Mouse (Mus musculus): Measurements from ENCODE around the gene B9d1. TPM values are rescaled to one million over a fixed set of nuclear protein-coding genes. Genes with fewer than 3 reads are reported as not detected.

B9d1 gene
- 10 to 100 TPM; 14.3 to 17.0 TPM for total RNA-seq (2021)
- long read RNA-seq, experiment 1, transcript B9d1-201 (7 exons, 817 nt): major isoform, 15 of 16 reads
- long read RNA-seq, experiment 1, partial matches to known transcripts: 0 of 16 reads
- long read RNA-seq, experiment 1, other reads (novel, unspliced or antisense): 0 of 16 reads
- long read RNA-seq, experiment 2, partial matches to known transcripts: 0 of 6 reads
- long read RNA-seq, experiment 2, other reads (novel, unspliced or antisense): 2 of 6 reads

- DNase-seq: peak; percentile 94
Observed at GRCm38 (mm10) chr11:61504713-61505257, at the start of gene B9d1. TSS of gene B9d1 (plus strand) at chr11:61505144.

- DNase-seq: no peak
Observed at GRCm38 (mm10) chr11:61464071-61464470, 40.9 kb upstream of the B9d1 start.

- no peak for DNase-seq
Observed at GRCm38 (mm10) chr11:61465422-61465821, 39.5 kb upstream of the B9d1 start.

- DNase-seq: no peak
Observed at GRCm38 (mm10) chr11:61468534-61468933, 36.4 kb upstream of the B9d1 start.

GRCm38 (mm10) chr11:61469317-61469917, 35.5 kb upstream of the B9d1 start:
- no peak for DNase-seq

GRCm38 (mm10) chr11:61470880-61471279, 34.1 kb upstream of the B9d1 start:
- DNase-seq: no peak

GRCm38 (mm10) chr11:61473630-61474029, 31.3 kb upstream of the B9d1 start:
- no peak for DNase-seq

- no peak for DNase-seq
Observed at GRCm38 (mm10) chr11:61476786-61477382, 28.1 kb upstream of the B9d1 start.

- no peak for DNase-seq
Observed at GRCm38 (mm10) chr11:61477566-61478508, 27.1 kb upstream of the B9d1 start.

GRCm38 (mm10) chr11:61478788-61479187, 26.2 kb upstream of the B9d1 start:
- DNase-seq: no peak

GRCm38 (mm10) chr11:61481239-61482090, 23.5 kb upstream of the B9d1 start:
- no peak for DNase-seq

GRCm38 (mm10) chr11:61483226-61483845, 21.6 kb upstream of the B9d1 start:
- DNase-seq: no peak

GRCm38 (mm10) chr11:61484256-61484612, 20.7 kb upstream of the B9d1 start:
- DNase-seq: no peak

- DNase-seq: no peak
Observed at GRCm38 (mm10) chr11:61484613-61485540, 20.1 kb upstream of the B9d1 start, which contains the start of gene Mfap4. TSS of gene Mfap4 (plus strand) at chr11:61485431.

- DNase-seq: no peak
Observed at GRCm38 (mm10) chr11:61485541-61486457, 19.1 kb upstream of the B9d1 start.

- DNase-seq: no peak
Observed at GRCm38 (mm10) chr11:61486458-61487219, 18.3 kb upstream of the B9d1 start.

GRCm38 (mm10) chr11:61487401-61487800, 17.5 kb upstream of the B9d1 start:
- DNase-seq: peak; percentile 79

- DNase-seq: no peak
Observed at GRCm38 (mm10) chr11:61487936-61488335, 17.0 kb upstream of the B9d1 start.
